Comparison of ENCODE assay signal across 9 mouse cellular contexts in genomic region chr6:115992981-115993380, GRCm38 (mm10). TPM values are rescaled to one million over a fixed set of nuclear protein-coding genes. Genes with fewer than 3 reads are reported as not detected.
DNase-seq lines count a peak whose midpoint lies in the region; ATAC-seq and TF ChIP-seq lines count a peak whose summit lies in the region.
"Had no signal": no experiment of that assay in that cellular context is flagged by ENCODE, and none has a peak within 500 bp of the region (broad histone marks: within the 10 kb centered on the region; RNA-seq: fewer than 3 reads in every experiment).

No protein-coding gene starts in this region.

- peaks cover 64% of the 10 kb centered on the region for H3K4me1 ChIP-seq in lung, embryonic 16.5 days (replicated peaks; ENCODE audit: control insufficient read depth, insufficient read depth, low read length)
- H3K4me1 ChIP-seq in forebrain, embryonic 14.5 days (ENCODE audit: control insufficient read depth, insufficient read depth, low read length): peaks cover 5% of the 10 kb centered on the region; the same call in 1 of the 2 replicates
- H3K4me1 ChIP-seq in limb, embryonic 14.5 days (ENCODE audit: control insufficient read depth, insufficient read depth, low read length): peaks cover 25% of the 10 kb centered on the region
- H3K4me1 ChIP-seq in stomach, embryonic 16.5 days (ENCODE audit: control insufficient read depth, insufficient read depth, low read length): peaks cover 57% of the 10 kb centered on the region

- peak overlapping the region; percentile 81 for H3K4me2 ChIP-seq in lung, embryonic 16.5 days (ENCODE audit: low read depth, low read length)
- H3K4me2 ChIP-seq in forebrain, embryonic 14.5 days (ENCODE audit: low read length): peak overlapping the region; percentile 84
- H3K4me2 ChIP-seq in limb, embryonic 14.5 days (replicated peaks; ENCODE audit: low read depth, low read length, severe bottlenecking): peak overlapping the region; percentile 90
- H3K4me2 ChIP-seq in stomach, embryonic 16.5 days (ENCODE audit: low read depth, low read length): peak overlapping the region; percentile 84

- DNase-seq in lung, postnatal 10 days: no peak
- DNase-seq in forebrain, embryonic 14.5 days (ENCODE audit: low spot score): no peak
- DNase-seq in limb, embryonic 14.5 days (ENCODE audit: low spot score): no peak
- no peak for DNase-seq in cerebellum, postnatal 10 days
- no peak for DNase-seq in left cerebral cortex, adult 18-20 months (ENCODE audit: low spot score in 2 of 2)

- H3K4me3 ChIP-seq in lung, embryonic 16.5 days (ENCODE audit: low read length): peak overlapping the region; percentile 80
- H3K4me3 ChIP-seq in forebrain, embryonic 14.5 days (ENCODE audit: low read depth, low read length): peak overlapping the region; percentile 53
- peak overlapping the region; percentile 60 for H3K4me3 ChIP-seq in limb, embryonic 14.5 days (replicated peaks; ENCODE audit: low read length)
- H3K4me3 ChIP-seq in stomach, embryonic 16.5 days (replicated peaks; ENCODE audit: low read length): peak overlapping the region; percentile 70

- H3K9me3 ChIP-seq in lung, embryonic 16.5 days (ENCODE audit: control insufficient read depth, low read length): no peaks in the 10 kb centered on the region
- no peaks in the 10 kb centered on the region for H3K9me3 ChIP-seq in forebrain, embryonic 14.5 days (replicated peaks; ENCODE audit: control insufficient read depth, low read length)
- no peaks in the 10 kb centered on the region for H3K9me3 ChIP-seq in limb, embryonic 14.5 days (ENCODE audit: control insufficient read depth, low read length)
- H3K9me3 ChIP-seq in stomach, embryonic 16.5 days (replicated peaks; ENCODE audit: control insufficient read depth, low read length): no peaks in the 10 kb centered on the region

- peaks cover 9% of the 10 kb centered on the region; the same call in 1 of the 2 replicates for H3K27me3 ChIP-seq in lung, embryonic 16.5 days (ENCODE audit: control insufficient read depth, insufficient read depth, low read depth, low read length)
- H3K27me3 ChIP-seq in forebrain, embryonic 14.5 days (replicated peaks; ENCODE audit: control insufficient read depth, insufficient read depth, low read length): peaks cover 30% of the 10 kb centered on the region
- peaks cover 30% of the 10 kb centered on the region for H3K27me3 ChIP-seq in limb, embryonic 14.5 days (ENCODE audit: control insufficient read depth, insufficient read depth, low read length)
- H3K27me3 ChIP-seq in stomach, embryonic 16.5 days (ENCODE audit: control insufficient read depth, insufficient read depth, low read length): peaks cover 8% of the 10 kb centered on the region

- peak overlapping the region; percentile 6; the same call in 1 of the 2 replicates for H3K27ac ChIP-seq in lung, embryonic 16.5 days (ENCODE audit: low read length)
- no peak overlapping the region for H3K27ac ChIP-seq in forebrain, embryonic 14.5 days (ENCODE audit: low read depth, low read length)
- H3K27ac ChIP-seq in limb, embryonic 14.5 days (replicated peaks; ENCODE audit: low read depth, low read length): no peak overlapping the region
- peak overlapping the region; percentile 51 for H3K27ac ChIP-seq in stomach, embryonic 16.5 days (ENCODE audit: low read length)

- ATAC-seq in lung, embryonic 16.5 days (ENCODE audit: low read depth): no peak
- ATAC-seq in forebrain, embryonic 14.5 days: no peak
- no peak for ATAC-seq in limb, embryonic 14.5 days (ENCODE audit: low FRiP score, low read depth)
- no peak for ATAC-seq in stomach, embryonic 16.5 days (ENCODE audit: insufficient read depth, low FRiP score)
- ATAC-seq in granulocyte monocyte progenitor cell, adult 5-6 weeks (replicated peaks; ENCODE audit: poor library complexity, severe bottlenecking): no peak

- H3K36me3 ChIP-seq in lung, embryonic 16.5 days (ENCODE audit: control insufficient read depth, insufficient read depth, low read length): peaks cover 2% of the 10 kb centered on the region; the same call in 1 of the 2 replicates
- no peaks in the 10 kb centered on the region for H3K36me3 ChIP-seq in forebrain, embryonic 14.5 days (ENCODE audit: control insufficient read depth, insufficient read depth, low read length)
- no peaks in the 10 kb centered on the region for H3K36me3 ChIP-seq in limb, embryonic 14.5 days (ENCODE audit: control insufficient read depth, insufficient read depth, low read length)
- H3K36me3 ChIP-seq in stomach, embryonic 16.5 days (ENCODE audit: control insufficient read depth, insufficient read depth, low read length): no peaks in the 10 kb centered on the region

- no peak for TF ChIP-seq POLR2A in limb, embryonic 14.5 days (IDR thresholded peaks at IDR 0.05; ENCODE audit: borderline replicate concordance, extremely low read depth, insufficient read depth, insufficient read length)

- H3K9ac ChIP-seq in lung, embryonic 16.5 days (ENCODE audit: low read length): peak overlapping the region; percentile 84
- H3K9ac ChIP-seq in forebrain, embryonic 14.5 days (ENCODE audit: low read length): peak overlapping the region; percentile 60
- H3K9ac ChIP-seq in limb, embryonic 14.5 days (ENCODE audit: low read depth, low read length, severe bottlenecking): peak overlapping the region; percentile 61; the same call in 1 of the 2 replicates
- H3K9ac ChIP-seq in stomach, embryonic 16.5 days (ENCODE audit: low read length): peak overlapping the region; percentile 75

- WGBS in lung, embryonic 16.5 days: 20% methylated on average over 6 of the region's 6 CpGs
- WGBS in forebrain, embryonic 14.5 days: 55% methylated on average over 6 of the region's 6 CpGs
- WGBS in limb, embryonic 14.5 days: 41% methylated on average over 6 of the region's 6 CpGs
- 41% methylated on average over 6 of the region's 6 CpGs for WGBS in stomach, embryonic 16.5 days

RNA-seq across cellular contexts. Expression of gene Plxnd1, which starts 1.8 kb away (rescaled TPM):
- 45.2 and 47.8 TPM in 2 replicates for polyA plus RNA-seq in lung, embryonic 16.5 days (2015; fragmentation: Nextera tagmentation; extraction: Ambion mirVana)
- polyA plus RNA-seq in forebrain, embryonic 14.5 days (2014; fragmentation: Nextera tagmentation; extraction: Ambion mirVana): 15.3 and 19.6 TPM in 2 replicates
- polyA plus RNA-seq in limb, embryonic 14.5 days (2012; rRNA removed): 61.9 and 74.1 TPM in 2 replicates
- 39.1 and 50.4 TPM in 2 replicates for polyA plus RNA-seq in limb, embryonic 14.5 days (2014; fragmentation: Nextera tagmentation; extraction: Ambion mirVana)
- polyA plus RNA-seq in stomach, embryonic 16.5 days (2015; fragmentation: Nextera tagmentation; extraction: Ambion mirVana): 27.7 and 28.5 TPM in 2 replicates
- 29.1 and 38.2 TPM in 2 replicates for total RNA-seq in granulocyte monocyte progenitor cell, adult 5-6 weeks (2014; fragmentation: Nextera tagmentation)
- 43.3 and 46.6 TPM in 2 replicates for total RNA-seq in granulocyte monocyte progenitor cell, adult 5-6 weeks (2017)
- 100 to 1,000 TPM; 103 to 123 TPM for total RNA-seq in left cerebral cortex, adult 18-20 months (2021)

RNA-seq across cellular contexts. Expression of gene H1foo, which starts 48.2 kb away (rescaled TPM):
- polyA plus RNA-seq in lung, embryonic 16.5 days (2015; fragmentation: Nextera tagmentation; extraction: Ambion mirVana): not detected in 2 replicates
- not detected in 2 replicates for polyA plus RNA-seq in forebrain, embryonic 14.5 days (2014; fragmentation: Nextera tagmentation; extraction: Ambion mirVana)
- not detected in 2 replicates for polyA plus RNA-seq in limb, embryonic 14.5 days (2012; rRNA removed)
- polyA plus RNA-seq in limb, embryonic 14.5 days (2014; fragmentation: Nextera tagmentation; extraction: Ambion mirVana): not detected in 2 replicates
- not detected in 2 replicates for polyA plus RNA-seq in stomach, embryonic 16.5 days (2015; fragmentation: Nextera tagmentation; extraction: Ambion mirVana)
- total RNA-seq in granulocyte monocyte progenitor cell, adult 5-6 weeks (2014; fragmentation: Nextera tagmentation): not detected in 2 replicates
- not detected in 2 replicates for total RNA-seq in granulocyte monocyte progenitor cell, adult 5-6 weeks (2017)
- not detected for total RNA-seq in left cerebral cortex, adult 18-20 months (2021)
- total RNA-seq: adrenal gland, postnatal 4 days had no signal

Comparison
In these comparisons a context has a peak if more than half of its experiments do, and no peak if none do; other contexts are left out.
1. H3K27ac ChIP-seq: peak in lung, embryonic 16.5 days (single experiment) and stomach, embryonic 16.5 days (single experiment); none in forebrain, embryonic 14.5 days (single experiment) and limb, embryonic 14.5 days (single experiment).
2. Peak in every context shown above with its lines, with median percentiles within 50 percentile points of each other: H3K4me2 ChIP-seq, H3K4me3 ChIP-seq and H3K9ac ChIP-seq.